Mouse (Mus musculus) left cerebral cortex, postnatal 10 days (tissue): ENCODE data around the gene Epha3. TPM values are rescaled to one million over a fixed set of nuclear protein-coding genes. Genes with fewer than 3 reads are reported as not detected.

Experiments
- DNase-seq, 2 experiments: peaks; one replicate each; pipeline ENCODE4 v3.0.0; 2021 to 2022; ENCODE audit warnings: low spot score in 2 of 2, mixed read lengths in 1 of 2; ENCODE audit errors: extremely low spot score in 1 of 2
- intact Hi-C: fragments of 180-260 bp; cut with DNase I; formaldehyde crosslinking; loops from one replicate; pipeline ENCODE4 v1.15.1; 2025
- total RNA-seq, 2 experiments: library from RNA; stranded (reverse); gene quantifications; 2 replicates each; pipeline ENCODE4 v1.2.3; 2021

Gene Epha3
- total RNA-seq: 10 to 100 TPM; 26.2 to 29.0 TPM

DNA sequence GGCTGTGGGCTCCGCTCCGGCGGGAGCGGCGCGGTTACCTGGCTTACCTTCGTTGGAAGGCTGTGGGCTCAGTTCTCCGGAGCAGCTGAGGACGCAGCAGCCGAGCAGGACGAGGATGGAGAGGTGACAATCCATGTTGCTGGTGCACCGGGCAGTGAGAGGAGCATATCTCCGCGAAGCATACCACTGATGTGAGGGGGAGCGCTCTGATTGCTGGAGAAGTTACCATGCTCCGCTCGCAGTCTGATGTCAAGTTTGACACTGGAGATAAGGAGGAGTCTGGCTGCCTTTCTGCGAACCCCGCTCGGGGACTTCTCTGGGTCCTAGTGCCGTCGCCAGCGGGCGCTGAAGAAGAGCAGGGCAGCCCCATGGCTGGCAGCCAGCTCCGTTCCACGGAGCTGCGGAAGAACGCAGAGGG, at the start of gene Epha3:
Gene Epha3, minus strand, starts transcription at position 263 of the 418 bp plus-strand sequence.
- peak; percentile 84 to 86 for DNase-seq
- intact Hi-C loops: loop anchor here (5.0 to 10.0 kb wide), 2 partner anchors 461 to 922 kb away; no protein-coding TSS in a partner anchor

DNA sequence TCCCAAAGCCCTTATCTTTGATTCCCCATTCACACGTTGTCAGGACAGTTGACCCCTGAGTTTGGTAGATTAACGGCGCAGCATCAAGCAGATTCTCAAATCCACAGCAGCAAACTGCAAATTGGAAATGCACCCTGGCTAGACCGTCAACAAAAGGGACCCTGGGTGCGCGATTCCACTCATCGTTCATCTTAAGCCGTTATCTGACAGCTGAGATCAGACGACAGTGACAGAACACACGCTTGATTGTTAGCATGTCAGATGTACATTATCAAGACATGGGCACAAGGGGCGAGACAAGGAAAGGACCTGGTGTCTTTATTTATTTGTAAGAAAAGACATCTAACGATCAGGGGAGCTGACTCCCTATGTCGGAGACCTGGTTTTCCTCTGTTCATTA, 39.5 kb upstream of the Epha3 start:
- intact Hi-C loops: no loop called here
- no peak for DNase-seq

DNA sequence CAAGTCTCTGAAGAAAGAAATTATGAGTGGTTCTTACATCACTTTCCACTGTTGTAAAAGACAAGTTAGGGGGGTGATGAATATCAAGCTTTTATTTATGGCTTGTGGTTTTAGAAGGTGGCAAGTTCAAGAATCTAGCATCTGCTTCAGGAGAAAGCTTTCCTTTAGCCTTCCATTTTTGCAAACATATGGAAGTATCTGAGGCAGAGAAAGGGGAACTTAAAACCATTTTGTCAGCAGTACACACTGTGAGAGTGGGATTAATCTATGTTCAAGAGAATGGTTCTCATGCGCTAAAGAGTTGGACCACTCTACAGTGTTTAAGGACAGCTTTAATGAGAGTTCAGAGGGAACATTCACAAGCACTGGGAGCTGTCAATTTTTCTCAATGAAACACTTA, 17.2 kb upstream of the Epha3 start:
- no peak for DNase-seq
- intact Hi-C loops: no loop called here

DNA sequence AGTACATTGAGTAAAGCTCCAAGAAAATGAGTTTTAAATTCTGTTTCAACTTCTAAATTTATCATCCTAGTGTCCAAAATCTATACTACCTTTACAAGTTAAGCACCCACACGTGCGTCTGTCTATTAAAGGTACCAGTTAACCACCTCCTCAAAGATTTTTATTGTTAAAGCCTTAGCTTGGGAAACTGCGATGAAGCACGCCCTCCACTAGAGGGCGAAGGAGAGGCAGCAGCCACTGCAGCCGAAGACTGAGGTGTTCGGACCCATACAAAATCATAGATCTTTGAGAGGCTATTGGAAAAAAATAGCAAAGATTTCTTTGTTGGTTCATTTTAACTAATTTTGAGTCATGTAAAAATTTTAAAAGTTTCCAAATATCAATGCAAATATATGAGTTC, 8.3 kb upstream of the Epha3 start:
- intact Hi-C loops: loop anchor here (5.0 kb wide), 1 partner anchor 875 kb away; no protein-coding TSS in a partner anchor
- DNase-seq: peak in 1 of 2 experiments; percentile 27

DNA sequence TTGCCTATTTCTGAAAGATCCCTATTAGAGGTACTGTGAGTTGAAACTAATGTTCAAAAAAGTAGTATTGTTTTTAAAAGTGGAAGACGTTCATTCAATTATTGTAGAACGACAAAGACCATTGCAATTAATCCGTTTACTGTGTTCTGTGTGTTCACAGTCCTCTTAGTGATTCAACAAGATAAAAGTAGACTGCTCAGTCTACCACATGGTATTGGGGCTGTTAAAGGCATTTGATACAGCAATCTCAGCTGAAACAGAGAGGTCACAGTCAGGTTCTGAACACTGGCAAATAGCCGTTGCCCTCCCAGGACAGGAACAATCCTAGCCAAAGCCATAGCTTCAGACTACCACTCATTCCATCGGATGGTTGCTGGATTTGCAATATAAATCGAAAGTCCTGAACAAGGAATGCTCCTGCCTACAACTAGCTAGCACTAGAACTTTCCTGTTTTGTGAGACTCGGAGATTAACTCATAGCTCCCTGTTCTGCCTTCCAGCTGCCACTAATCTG, 545 bp upstream of the Epha3 start:
- no peak for DNase-seq
- intact Hi-C loops: loop anchor here (5.0 to 10.0 kb wide), 2 partner anchors 460 to 922 kb away; no protein-coding TSS in a partner anchor

DNA sequence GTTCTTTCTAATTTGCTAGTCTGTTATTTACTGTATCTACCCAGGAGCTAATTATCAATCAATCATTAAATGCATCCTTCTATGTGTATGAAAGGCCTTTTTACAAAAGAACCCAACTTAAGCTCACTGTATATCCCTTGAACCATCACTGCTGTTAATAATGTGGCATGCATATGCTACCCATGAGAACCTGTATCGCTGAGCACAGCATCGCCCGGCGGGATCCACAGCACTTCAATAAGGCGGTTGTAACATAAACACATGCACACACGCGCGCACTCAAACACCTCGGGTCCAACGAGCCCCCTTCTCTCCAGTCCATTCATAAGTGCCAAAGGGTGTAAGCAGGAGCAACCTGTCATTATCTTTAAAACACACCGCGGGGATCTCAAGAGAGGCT, 794 bp downstream of the Epha3 start:
- intact Hi-C loops: loop anchor here (5.0 to 10.0 kb wide), 2 partner anchors 462 to 921 kb away; no protein-coding TSS in a partner anchor
- peak; percentile 10 to 24 for DNase-seq

DNA sequence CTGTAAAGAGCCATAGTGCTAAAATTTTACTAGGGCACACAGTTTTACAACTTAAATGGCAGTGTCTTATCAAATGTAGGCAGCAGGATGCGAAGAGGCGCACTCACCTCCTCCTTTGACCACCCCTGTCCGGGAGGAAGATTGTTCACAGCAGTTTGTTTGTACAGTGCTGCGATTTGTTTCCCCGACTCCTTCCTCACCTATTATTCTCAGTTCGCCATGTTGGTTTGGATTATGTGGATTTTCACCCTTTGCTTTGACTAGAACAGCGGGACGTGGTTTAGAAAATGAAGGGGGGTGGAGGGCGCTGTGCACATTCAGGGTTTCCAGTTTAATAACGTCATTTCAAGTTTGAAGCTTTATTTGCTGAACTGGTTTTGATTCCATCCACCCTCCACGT, 6.4 kb downstream of the Epha3 start:
- DNase-seq: peak in 1 of 2 experiments; percentile 21
- intact Hi-C loops: loop anchor here (2.0 kb wide), 1 partner anchor 865 kb away; no protein-coding TSS in a partner anchor

DNA sequence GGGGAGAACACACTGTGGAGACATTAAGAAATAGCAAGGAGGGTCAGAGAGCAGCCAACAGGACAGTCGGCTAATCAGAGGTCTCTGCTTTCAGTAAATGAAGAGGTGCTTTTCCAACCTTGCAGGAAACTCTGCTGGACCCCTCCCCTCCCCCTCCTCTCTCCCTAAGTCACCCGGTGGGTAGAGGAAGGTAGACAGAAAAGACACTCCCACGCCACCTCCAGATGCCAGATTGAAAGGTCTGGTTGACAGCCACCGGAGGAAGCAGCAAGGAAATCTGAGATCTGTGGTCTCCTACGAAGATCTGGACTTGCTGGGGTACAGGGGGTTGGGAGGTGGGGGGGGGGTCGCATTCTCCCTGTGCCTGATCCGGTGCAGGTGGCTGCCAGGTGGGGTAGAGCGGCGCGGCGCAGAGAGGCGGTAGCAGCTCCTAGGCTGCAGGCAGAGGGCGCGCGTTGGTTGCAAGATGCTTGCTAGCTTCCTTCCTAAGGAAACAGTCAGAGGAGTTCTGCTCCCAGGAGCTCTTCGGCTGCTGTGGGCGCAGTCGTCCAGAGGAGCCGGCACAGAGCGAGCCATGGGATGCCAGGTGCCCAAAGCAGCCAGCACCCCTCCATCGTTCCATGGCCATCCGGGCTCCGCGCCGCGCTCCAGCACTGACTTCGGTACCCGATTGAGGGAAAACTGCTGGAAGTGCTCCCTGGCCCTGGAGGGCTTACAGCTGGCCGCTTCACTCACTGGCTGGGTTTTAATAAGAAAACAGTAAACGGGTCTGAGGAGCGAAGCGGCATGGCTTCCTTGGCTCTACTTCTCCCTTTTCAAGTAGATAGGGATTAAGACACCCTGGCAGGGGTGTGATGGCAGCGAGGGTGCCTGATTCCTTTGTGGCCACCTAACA, 7.1 kb downstream of the Epha3 start:
- intact Hi-C loops: loop anchor here (2.0 kb wide), 1 partner anchor 866 kb away; no protein-coding TSS in a partner anchor

DNA sequence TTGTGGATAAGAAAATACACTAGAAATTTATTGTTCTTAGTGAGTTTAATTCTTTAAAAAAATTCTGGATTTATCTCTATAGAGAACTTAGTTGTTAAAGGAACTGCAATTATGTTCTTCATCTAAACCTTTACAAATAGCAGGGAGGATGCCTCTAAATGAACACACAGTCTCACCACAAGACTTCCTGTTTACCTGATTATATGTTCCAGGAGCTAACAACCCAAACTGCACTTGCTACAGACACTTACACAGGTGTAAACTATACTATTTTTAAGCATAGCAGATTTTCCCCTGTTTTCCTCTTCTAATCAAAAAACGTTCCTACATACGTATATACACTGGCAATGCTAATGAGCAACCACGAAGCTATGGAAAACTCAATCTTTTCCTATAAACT, 13.7 kb downstream of the Epha3 start:
- DNase-seq: no peak
- intact Hi-C loops: no loop called here

More for the DNA sequence above, 7.1 kb downstream of the Epha3 start:
- DNase-seq: peak; percentile 75 to 86

DNA sequence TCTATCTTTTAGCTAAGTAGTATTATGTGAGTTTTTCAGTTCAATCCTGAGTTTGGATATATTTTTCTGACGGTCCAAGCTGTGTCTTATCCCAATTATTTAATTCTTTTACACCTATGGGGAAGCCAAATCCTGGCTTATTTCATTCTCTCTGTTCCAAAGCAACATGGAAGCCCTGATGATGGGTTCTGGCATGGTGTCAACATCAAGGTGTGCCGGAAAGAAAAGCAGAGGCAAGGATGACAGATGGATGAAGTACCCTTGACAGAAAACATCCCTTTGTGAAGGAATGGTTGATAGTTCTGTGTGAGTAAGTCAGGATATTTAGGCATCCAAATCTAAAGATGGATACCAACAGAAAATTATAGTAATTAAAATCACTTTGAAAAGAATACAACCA, 21.1 kb downstream of the Epha3 start:
- intact Hi-C loops: no loop called here
- DNase-seq: no peak

DNA sequence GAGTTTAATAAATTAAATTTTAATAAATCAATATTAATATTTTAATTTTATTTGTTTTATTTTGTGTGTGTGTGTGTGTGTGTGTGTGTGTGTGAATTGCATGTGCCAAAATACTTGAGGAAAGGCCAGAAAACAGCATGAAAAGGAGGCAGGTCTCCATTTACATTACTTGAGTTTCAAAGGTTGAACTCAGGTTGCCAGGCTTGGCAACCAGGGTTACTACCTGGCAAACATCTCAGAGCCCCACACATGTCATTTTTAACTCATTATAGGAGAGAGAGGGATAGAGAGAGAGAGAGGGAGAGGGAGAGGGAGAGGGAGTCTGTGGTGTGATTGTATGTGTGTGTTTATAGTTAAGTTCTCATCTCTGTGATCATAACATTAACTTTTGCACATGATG, 26.5 kb downstream of the Epha3 start:
- intact Hi-C loops: no loop called here
- no peak for DNase-seq

DNA sequence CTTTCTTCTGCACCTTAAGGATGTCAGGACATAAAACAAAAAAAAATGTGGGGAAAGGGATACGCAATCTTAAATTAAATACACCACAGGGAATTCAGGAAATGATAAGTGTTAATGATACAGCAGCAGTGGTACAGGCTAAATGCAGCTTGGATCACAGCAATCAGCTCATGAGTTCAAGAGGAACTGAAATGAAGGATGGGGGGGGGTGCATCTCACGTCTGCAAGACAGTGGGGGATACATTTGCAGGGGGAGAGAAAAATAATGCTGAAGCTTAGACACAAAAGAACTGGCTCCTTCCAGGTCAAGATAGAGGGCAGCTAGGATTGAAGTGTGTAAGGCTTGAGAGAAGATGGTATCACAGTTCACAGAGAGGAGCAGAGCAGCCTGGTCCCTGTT, 42.8 kb downstream of the Epha3 start:
- DNase-seq: no peak
- intact Hi-C loops: no loop called here

DNA sequence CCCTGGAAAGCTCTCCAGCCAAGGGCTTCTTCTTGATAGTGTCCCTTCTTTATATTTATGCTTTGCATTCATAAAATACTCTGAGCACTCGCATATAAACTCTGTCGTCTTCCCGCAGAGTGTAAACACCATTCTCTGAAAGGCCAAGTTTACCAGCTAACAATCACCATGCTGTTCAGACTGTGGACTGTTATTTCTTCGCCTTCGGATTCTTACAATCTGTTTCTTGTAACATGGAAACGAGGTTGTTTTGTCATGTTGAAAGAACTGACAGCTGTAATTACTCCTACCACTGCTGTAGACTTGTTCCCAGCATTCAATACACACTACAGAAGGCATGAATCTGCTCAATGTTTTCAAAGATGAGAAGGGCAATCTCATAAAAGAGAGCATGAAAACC, 46.4 kb downstream of the Epha3 start:
- intact Hi-C loops: no loop called here
- DNase-seq: no peak

DNA sequence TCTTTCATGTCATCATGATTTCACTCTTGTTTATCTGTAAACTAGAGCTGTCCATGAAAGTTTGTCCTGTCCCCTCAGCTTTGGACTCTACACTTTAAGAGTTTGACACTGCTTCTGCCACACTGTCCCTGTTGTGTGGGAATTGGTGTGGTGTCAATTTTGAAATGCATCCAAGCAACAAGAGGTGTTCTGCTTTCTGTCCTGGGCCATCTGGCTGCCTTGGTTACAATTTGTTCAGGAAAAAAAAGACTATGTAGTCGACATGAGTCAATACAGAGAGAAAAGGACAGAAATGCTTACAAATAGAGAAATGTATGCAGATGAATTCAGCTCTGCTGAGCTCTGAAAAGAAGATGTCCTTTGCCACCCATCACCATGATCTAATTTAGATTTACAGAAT, 47.3 kb downstream of the Epha3 start:
- intact Hi-C loops: no loop called here
- DNase-seq: no peak

DNA sequence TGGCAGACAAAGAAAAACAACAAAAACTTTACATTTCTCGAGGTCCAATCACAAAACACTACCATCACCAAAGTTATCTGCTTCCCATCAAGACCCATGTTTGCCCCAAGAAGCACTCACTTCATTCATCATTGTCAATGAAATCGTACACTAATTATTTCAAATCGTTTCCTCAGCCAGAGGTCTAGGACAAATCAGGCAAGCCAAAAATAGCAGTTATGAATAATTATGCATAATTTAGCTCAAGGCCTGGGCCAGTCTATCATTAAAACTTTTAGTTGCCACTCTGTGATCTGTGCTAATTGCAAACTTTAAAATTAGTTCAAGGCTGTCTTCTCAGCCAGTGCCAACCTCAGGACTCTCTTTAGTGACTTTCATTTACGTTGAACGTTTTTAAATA, 54.1 kb downstream of the Epha3 start:
- DNase-seq: no peak
- intact Hi-C loops: no loop called here

DNA sequence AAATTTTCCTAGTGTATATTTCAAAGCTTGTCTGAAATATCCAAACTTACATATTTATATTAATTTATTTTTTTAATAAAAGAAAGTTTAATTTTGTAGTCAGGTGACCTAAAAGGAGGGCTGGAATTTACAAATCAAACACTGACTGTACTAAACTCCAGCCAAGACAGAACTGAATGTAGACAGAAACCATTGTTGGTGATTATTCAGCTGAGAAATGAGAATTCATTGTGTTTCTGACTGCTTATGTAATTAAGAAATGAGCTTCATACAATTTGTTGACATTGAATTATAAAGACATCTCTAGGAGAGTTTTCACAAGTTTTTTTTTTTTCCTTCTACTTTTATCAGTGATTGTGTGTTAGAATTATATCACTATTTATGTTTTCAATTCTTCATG, 55.0 kb downstream of the Epha3 start:
- no peak for DNase-seq
- intact Hi-C loops: no loop called here

DNA sequence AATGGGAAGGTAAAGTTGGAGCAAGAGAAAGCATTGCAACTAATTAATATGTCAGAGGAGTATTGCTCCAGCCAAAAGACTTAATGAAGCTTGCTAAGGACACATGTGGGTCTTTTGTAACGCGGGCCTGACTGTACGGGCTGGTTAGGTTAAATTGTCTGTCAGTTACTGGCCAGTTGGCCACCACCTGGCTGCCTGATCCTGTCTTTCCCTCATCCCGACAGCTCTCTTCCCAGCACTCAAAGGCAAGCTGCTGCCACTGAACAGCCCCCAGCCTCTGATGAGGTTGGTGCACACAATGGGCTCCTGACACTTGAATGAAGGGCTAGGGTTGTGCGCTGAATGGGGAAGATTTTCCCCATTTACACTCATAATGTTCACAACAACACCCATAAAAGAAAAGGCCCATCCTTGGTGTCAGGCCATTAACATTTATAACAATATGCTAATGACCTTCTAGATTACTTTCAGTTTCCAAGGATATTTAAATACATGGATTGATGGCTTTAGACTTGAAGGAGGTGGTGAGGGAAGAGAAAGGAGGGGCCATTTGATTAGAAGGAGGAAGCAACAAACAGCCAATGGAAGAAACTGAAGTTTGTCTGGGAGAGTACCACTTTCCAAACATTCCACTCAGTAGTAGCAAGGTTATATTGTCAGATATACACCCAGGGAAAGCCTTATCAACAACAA, 57.4 kb downstream of the Epha3 start:
- no peak for DNase-seq
- intact Hi-C loops: no loop called here

DNA sequence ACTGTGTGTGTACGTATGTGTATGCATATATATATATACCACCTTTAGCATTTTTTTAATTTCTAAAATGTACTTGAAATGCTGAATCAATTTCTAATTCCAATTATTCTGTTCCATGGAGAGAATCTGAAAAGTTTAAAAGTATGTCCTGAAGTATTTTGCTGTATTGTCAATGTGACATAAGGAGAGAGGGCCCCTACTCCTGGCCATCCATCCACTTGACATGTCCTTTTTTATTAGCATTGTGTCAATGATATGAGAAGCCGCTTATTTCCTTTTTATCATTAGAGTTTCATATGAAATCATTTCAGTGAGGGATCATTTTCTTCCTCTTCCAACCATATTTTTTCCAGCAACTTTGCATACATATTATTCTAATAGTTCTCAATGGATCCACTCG, 58.0 kb downstream of the Epha3 start:
- DNase-seq: no peak
- intact Hi-C loops: no loop called here

DNA sequence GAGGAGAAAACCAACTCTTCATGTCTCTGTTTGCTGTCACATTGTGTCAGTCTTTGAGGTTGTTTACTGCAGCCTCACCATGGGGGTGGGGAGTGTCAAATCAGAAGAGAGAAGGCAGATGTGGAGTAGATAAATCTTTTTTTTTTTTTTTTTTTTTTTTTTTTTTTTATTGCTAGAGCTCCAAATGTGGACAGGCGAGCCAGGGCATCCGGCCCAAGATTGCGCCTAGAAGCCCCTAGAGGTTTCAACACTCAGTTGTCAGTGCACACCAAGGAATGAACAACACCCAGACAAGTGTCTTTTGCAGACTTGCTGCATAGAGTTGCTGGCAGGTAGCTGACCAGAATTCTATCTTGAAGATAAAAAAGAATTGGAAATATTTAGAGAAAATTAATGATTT, 62.5 kb downstream of the Epha3 start:
- peak in 1 of 2 experiments; percentile 17 for DNase-seq
- intact Hi-C loops: no loop called here

DNA sequence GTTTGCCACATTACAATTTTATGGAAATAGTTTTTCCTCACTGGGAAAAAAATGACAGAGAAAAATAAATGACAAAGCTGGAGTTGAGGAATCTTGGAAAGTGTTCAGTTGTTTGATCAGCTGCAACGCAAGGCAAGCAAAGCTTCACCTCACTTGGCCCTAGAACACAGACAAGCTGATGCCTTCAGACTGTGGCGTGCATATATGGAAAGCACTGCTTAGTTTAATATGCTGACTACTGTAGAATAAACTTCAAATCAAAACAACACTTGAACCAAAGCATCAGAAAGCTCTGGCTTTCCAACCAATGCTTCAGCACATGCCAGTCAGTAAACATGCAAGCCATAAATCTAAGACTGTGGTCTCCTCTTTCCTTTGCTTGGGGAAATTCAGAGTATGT, 65.6 kb downstream of the Epha3 start:
- DNase-seq: no peak
- intact Hi-C loops: no loop called here
